Mouse (Mus musculus): ENCODE measurements around the gene F3.

GRCm38 (mm10) chr3:121715336-121715735 is 8.0 kb upstream of the F3 start:
- TF ChIP-seq GATA1 (IDR thresholded peaks at IDR 0.05; ENCODE audit: borderline replicate concordance, low read length) (no peak), FLI1 (IDR thresholded peaks at IDR 0.05; ENCODE audit: low read length) (no peak)
